Mouse (Mus musculus) stomach, postnatal 0 days (tissue): ENCODE results near the gene Slfn4. TPM values are rescaled to one million over a fixed set of nuclear protein-coding genes. Genes with fewer than 3 reads are reported as not detected.
"Not testable (repeated sequence)": the region's sequence is repeated elsewhere in the genome, so short reads cannot be mapped to it uniquely, and the experiment has no call there.

ENCODE experiments used
- ATAC-seq: fragments of 200-750 bp; cut with Nextera tagmentation; 2 replicates; pipeline ENCODE4 v1.8.0; 2017; ENCODE audit not compliant: low FRiP score, low TSS enrichment
- DNase-seq: peaks from one replicate; pipeline ENCODE4 v3.0.0-alpha.2; 2016; ENCODE audit warnings: low spot score
- H3K27ac ChIP-seq: fragments of 300-500 bp; sonication (generic); replicated peaks from 2 replicates; pipeline ENCODE4 v1.5.1; 2014; ENCODE audit warnings: mild to moderate bottlenecking, control low read depth
- H3K27me3 ChIP-seq: fragments of 300-500 bp; sonication (generic); 2 replicates; pipeline ENCODE4 v1.6.1; 2014; ENCODE audit warnings: low read length; ENCODE audit not compliant: control insufficient read depth, insufficient read depth
- H3K36me3 ChIP-seq: fragments of 300-500 bp; sonication (generic); 2 replicates; pipeline ENCODE4 v1.6.1; 2014; ENCODE audit warnings: low read length, mixed read lengths; ENCODE audit not compliant: control insufficient read depth, insufficient read depth
- H3K4me1 ChIP-seq: fragments of 300-500 bp; sonication (generic); replicated peaks from 2 replicates; pipeline ENCODE4 v1.6.1; 2014; ENCODE audit warnings: antibody characterized with exemption; ENCODE audit not compliant: control insufficient read depth, insufficient read depth
- H3K4me2 ChIP-seq: fragments of 300-500 bp; sonication (generic); replicated peaks from 2 replicates; pipeline ENCODE4 v1.6.1; 2014; ENCODE audit warnings: low read depth, mild to moderate bottlenecking, control low read depth, moderate library complexity
- H3K4me3 ChIP-seq: fragments of 300-500 bp; sonication (generic); 2 replicates; pipeline ENCODE4 v1.5.1; 2014; ENCODE audit warnings: low read depth, low read length, control low read depth
- H3K9ac ChIP-seq: fragments of 300-500 bp; sonication (generic); 2 replicates; pipeline ENCODE4 v1.6.1; 2014; ENCODE audit warnings: mild to moderate bottlenecking, low read length, control low read depth, mixed read lengths
- H3K9me3 ChIP-seq: fragments of 300-500 bp; sonication (generic); 2 replicates; pipeline ENCODE4 v1.6.1; 2016; ENCODE audit warnings: low read length; ENCODE audit not compliant: control insufficient read depth
- CTCF ChIP-seq: IDR thresholded peaks from 2 replicates; pipeline ENCODE4 v1.5.1; 2016; ENCODE audit warnings: antibody characterized with exemption, low read depth, mild to moderate bottlenecking, moderate library complexity
- EP300 ChIP-seq: optimal IDR thresholded peaks from 2 replicates; pipeline ENCODE3; 2016; ENCODE audit warnings: antibody characterized with exemption
- WGBS: fragments of 180-500 bp; shearing (Covaris S2); extraction: QIAGEN DNeasy Blood & Tissue Kit; methylation state at CpG from one replicate; pipeline ENCODE4 v1.1.7; 2014; 5-methylcytosine and 5-hydroxymethylcytosine counted together
- polyA plus RNA-seq: library from polyadenylated mRNA; unstranded; fragments of >200 nt; fragmentation: Nextera tagmentation; extraction: Ambion mirVana; gene quantifications from 2 replicates; pipeline ENCODE4 v1.2.1, GENCODE M21; 2015

The Slfn4 gene
- polyA plus RNA-seq, 1 experiment from 2014 or later, result 0.52 TPM

GRCm38 (mm10) chr11:83224750-83225149 lies 49.8 kb downstream of the Slfn4 start:
- Histone ChIP-seq H3K4me3 (no peak overlapping the region), H3K27ac (no peak overlapping the region), H3K9ac (no peak overlapping the region), H3K9me3 (no peaks in the 10 kb centered on the region), H3K4me1 (no peaks in the 10 kb centered on the region), H3K27me3 (no peaks in the 10 kb centered on the region), H3K36me3 (no peaks in the 10 kb centered on the region), H3K4me2 (no peak overlapping the region)
- 68% methylated on average over 3 of the region's 3 CpGs for WGBS
- no peak for DNase-seq
- no peak for ATAC-seq
- TF ChIP-seq EP300, result no peak
- no peak for TF ChIP-seq CTCF

- Histone ChIP-seq H3K4me3 (no peak overlapping the region), H3K9ac (no peak overlapping the region), H3K4me1 (no peaks in the 10 kb centered on the region), H3K9me3 (no peaks in the 10 kb centered on the region), H3K27ac (no peak overlapping the region), H3K27me3 (no peaks in the 10 kb centered on the region), H3K36me3 (no peaks in the 10 kb centered on the region), H3K4me2 (no peak overlapping the region)
- ATAC-seq (no peak), DNase-seq (no peak)
- TF ChIP-seq CTCF (no peak), EP300 (no peak)
- WGBS, result 86% methylated on average over 9 of the region's 9 CpGs
Measured at GRCm38 (mm10) chr11:83225371-83225960, 50.5 kb downstream of the Slfn4 start.

GRCm38 (mm10) chr11:83227926-83228723 lies 53.1 kb downstream of the Slfn4 start:
- H3K4me3 ChIP-seq, result no peak overlapping the region
- WGBS, result 77% methylated on average over 7 of the region's 7 CpGs
- no peak overlapping the region for H3K27ac ChIP-seq
- H3K9me3 ChIP-seq, result no peaks in the 10 kb centered on the region
- ATAC-seq (no peak), DNase-seq (no peak)
- TF ChIP-seq EP300 (no peak), CTCF (no peak)
- no peak overlapping the region for H3K9ac ChIP-seq
- H3K4me1 ChIP-seq, result no peaks in the 10 kb centered on the region
- no peaks in the 10 kb centered on the region for H3K36me3 ChIP-seq
- no peaks in the 10 kb centered on the region for H3K27me3 ChIP-seq
- H3K4me2 ChIP-seq, result no peak overlapping the region

- H3K4me3 ChIP-seq, result no peak overlapping the region
- no peak for TF ChIP-seq EP300
- TF ChIP-seq CTCF, result peak; percentile 57
- no peak overlapping the region for H3K9ac ChIP-seq
- ATAC-seq, result no peak
- 54% methylated on average over 3 of the region's 3 CpGs for WGBS
- no peaks in the 10 kb centered on the region for H3K9me3 ChIP-seq
- H3K4me1 ChIP-seq, result no peaks in the 10 kb centered on the region
- DNase-seq, result no peak
- no peak overlapping the region for H3K27ac ChIP-seq
- H3K36me3 ChIP-seq, result no peaks in the 10 kb centered on the region
- H3K27me3 ChIP-seq, result no peaks in the 10 kb centered on the region
- H3K4me2 ChIP-seq, result no peak overlapping the region
Measured at GRCm38 (mm10) chr11:83230966-83231365, 56.0 kb downstream of the Slfn4 start.

- not testable (repeated sequence) for H3K4me2 ChIP-seq, H3K4me3 ChIP-seq, ATAC-seq, H3K9ac ChIP-seq, H3K36me3 ChIP-seq, H3K4me1 ChIP-seq, DNase-seq, H3K9me3 ChIP-seq, H3K27ac ChIP-seq, H3K27me3 ChIP-seq
- 29% methylated on average over 5 of the region's 5 CpGs for WGBS
Measured at GRCm38 (mm10) chr11:83233621-83234020, 58.6 kb downstream of the Slfn4 start.

- not testable (repeated sequence) for H3K4me1 ChIP-seq, H3K27me3 ChIP-seq, H3K4me3 ChIP-seq, ATAC-seq, H3K36me3 ChIP-seq, DNase-seq, H3K9me3 ChIP-seq, H3K4me2 ChIP-seq, H3K27ac ChIP-seq, H3K9ac ChIP-seq
- WGBS, result 78% methylated on average over 9 of the region's 9 CpGs
Measured at GRCm38 (mm10) chr11:83237390-83237789, 62.4 kb downstream of the Slfn4 start.
